Mouse (Mus musculus): ENCODE results near the gene Six3. TPM values are rescaled to one million over a fixed set of nuclear protein-coding genes. Genes with fewer than 3 reads are reported as not detected.

Gene Six3
- not detected in 2 replicates for polyA plus RNA-seq (2015; fragmentation: Nextera tagmentation; extraction: Ambion mirVana)

DNA sequence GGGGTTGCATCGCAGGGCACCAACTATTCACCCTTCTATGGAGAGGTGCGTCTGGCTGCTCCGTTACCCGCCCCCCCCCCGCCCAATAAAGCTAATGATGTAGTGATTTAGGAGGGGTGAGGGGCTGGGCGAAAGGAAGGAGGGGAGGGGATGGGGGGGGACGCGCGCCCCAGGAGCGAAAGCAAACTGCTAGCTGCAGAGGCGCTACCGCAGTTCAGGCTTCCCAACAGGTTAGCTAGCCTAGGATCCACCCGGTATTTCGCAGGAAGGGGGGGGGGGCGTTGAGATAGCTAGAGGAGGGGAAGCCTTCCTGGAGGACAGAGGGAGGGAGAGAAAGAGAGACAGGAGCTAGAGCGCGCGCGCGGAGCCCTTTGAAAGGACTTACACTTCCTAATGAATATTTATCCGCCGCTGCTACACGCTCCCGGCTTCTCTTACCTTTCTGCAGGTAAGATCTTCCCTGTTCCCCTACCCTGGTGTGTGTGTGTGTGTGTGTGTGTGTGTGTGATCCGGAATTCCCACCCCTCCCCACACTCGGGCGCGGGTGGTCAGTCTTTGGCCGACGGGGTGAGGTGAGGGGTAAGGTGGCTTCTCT lies at the start of gene Six3:
Gene Six3, plus strand, starts transcription at position 343 of the 595 bp plus-strand sequence.
- no peak for ATAC-seq (ENCODE audit: low FRiP score)
- no peak within 1 kb of the TSS for H3K9ac ChIP-seq (replicated peaks)
- peaks cover 17% of the 10 kb centered on the region for H3K4me1 ChIP-seq
- peaks cover 100% of the 10 kb centered on the region for H3K27me3 ChIP-seq (replicated peaks)
- H3K9me3 ChIP-seq (replicated peaks) = no peaks in the 10 kb centered on the region
- H3K4me2 ChIP-seq = no peak within 1 kb of the TSS
- H3K36me3 ChIP-seq = no peaks in the 10 kb centered on the region
- no peak within 1 kb of the TSS for H3K4me3 ChIP-seq (replicated peaks)
- H3K27ac ChIP-seq (replicated peaks) = no peak within 1 kb of the TSS
- under 1% methylated on average over 27 of the region's 30 CpGs for WGBS

DNA sequence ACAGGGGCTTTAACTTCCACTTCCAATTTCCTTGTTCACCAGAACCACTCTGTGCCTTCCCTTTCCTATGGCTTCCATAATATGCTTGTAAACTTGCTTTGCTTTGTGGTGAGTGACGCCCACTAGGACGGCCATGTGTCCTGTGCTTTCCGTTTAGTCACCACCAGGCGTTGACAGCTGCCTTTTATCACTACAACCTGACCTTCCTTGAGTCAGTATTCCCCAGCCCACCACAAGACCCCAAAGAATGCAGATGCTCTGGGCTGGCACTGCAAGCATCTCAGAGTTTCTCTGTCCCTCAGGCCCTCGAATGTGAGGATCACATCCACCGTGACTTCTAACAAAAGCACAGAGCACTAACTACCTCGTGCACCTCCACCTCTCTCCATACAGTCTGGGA lies 49.3 kb upstream of the Six3 start:
- Histone ChIP-seq H3K36me3 (no peaks in the 10 kb centered on the region), H3K9ac (replicated peaks) (no peak overlapping the region), H3K27me3 (replicated peaks) (0 out of 2 replicates have a peak, but pooled peaks cover 9% of the 10 kb centered on the region), H3K4me1 (peaks cover 7% of the 10 kb centered on the region), H3K27ac (replicated peaks) (no peak overlapping the region), H3K4me3 (replicated peaks) (no peak overlapping the region), H3K4me2 (no peak overlapping the region), H3K9me3 (replicated peaks) (peaks cover 4% of the 10 kb centered on the region; the same call in 1 of the 2 replicates)
- no peak for ATAC-seq (ENCODE audit: low FRiP score)
- WGBS = 72% methylated on average over 7 of the region's 7 CpGs

GRCm38 (mm10) chr17:85574023-85574422 lies 39.4 kb upstream of the Six3 start:
- ATAC-seq (ENCODE audit: low FRiP score) = no peak
- Histone ChIP-seq H3K4me1 (peaks cover 5% of the 10 kb centered on the region; the same call in 1 of the 2 replicates), H3K9me3 (replicated peaks) (no peaks in the 10 kb centered on the region), H3K4me2 (no peak overlapping the region), H3K9ac (replicated peaks) (no peak overlapping the region), H3K4me3 (replicated peaks) (no peak overlapping the region), H3K27me3 (replicated peaks) (peaks cover 3% of the 10 kb centered on the region; the same call in 1 of the 2 replicates), H3K36me3 (no peaks in the 10 kb centered on the region), H3K27ac (replicated peaks) (no peak overlapping the region)
- 93% methylated on average over 3 of the region's 3 CpGs for WGBS

GRCm38 (mm10) chr17:85578290-85578689 lies 35.1 kb upstream of the Six3 start:
- 76% methylated on average over 5 of the region's 5 CpGs for WGBS
- Histone ChIP-seq H3K9me3 (replicated peaks) (no peaks in the 10 kb centered on the region), H3K4me1 (no peaks in the 10 kb centered on the region), H3K36me3 (no peaks in the 10 kb centered on the region), H3K27me3 (replicated peaks) (peaks cover 3% of the 10 kb centered on the region; the same call in 1 of the 2 replicates), H3K9ac (replicated peaks) (no peak overlapping the region), H3K27ac (replicated peaks) (no peak overlapping the region), H3K4me3 (replicated peaks) (no peak overlapping the region), H3K4me2 (no peak overlapping the region)
- no peak for ATAC-seq (ENCODE audit: low FRiP score)

GRCm38 (mm10) chr17:85579350-85579749 lies 34.1 kb upstream of the Six3 start:
- Histone ChIP-seq H3K4me2 (no peak overlapping the region), H3K9me3 (replicated peaks) (no peaks in the 10 kb centered on the region)

GRCm38 (mm10) chr17:85580221-85580620 lies 33.2 kb upstream of the Six3 start:
- Histone ChIP-seq H3K4me2 (no peak overlapping the region), H3K36me3 (no peaks in the 10 kb centered on the region), H3K27ac (replicated peaks) (no peak overlapping the region), H3K9me3 (replicated peaks) (no peaks in the 10 kb centered on the region), H3K4me3 (replicated peaks) (no peak overlapping the region), H3K27me3 (replicated peaks) (no peaks in the 10 kb centered on the region; the same call in 1 of the 2 replicates), H3K9ac (replicated peaks) (no peak overlapping the region), H3K4me1 (no peaks in the 10 kb centered on the region)
- ATAC-seq (ENCODE audit: low FRiP score) = no peak
- WGBS = 87% methylated on average over 6 of the region's 6 CpGs

More at GRCm38 (mm10) chr17:85579350-85579749, 34.1 kb upstream of the Six3 start:
- ATAC-seq (ENCODE audit: low FRiP score) = no peak
- Histone ChIP-seq H3K27ac (replicated peaks) (no peak overlapping the region), H3K36me3 (no peaks in the 10 kb centered on the region), H3K9ac (replicated peaks) (no peak overlapping the region), H3K27me3 (replicated peaks) (no peaks in the 10 kb centered on the region; the same call in 1 of the 2 replicates), H3K4me1 (no peaks in the 10 kb centered on the region), H3K4me3 (replicated peaks) (no peak overlapping the region)
- WGBS = 89% methylated on average over 10 of the region's 10 CpGs

- Histone ChIP-seq H3K4me3 (replicated peaks) (no peak overlapping the region), H3K9ac (replicated peaks) (no peak overlapping the region), H3K27ac (replicated peaks) (no peak overlapping the region), H3K4me1 (no peaks in the 10 kb centered on the region), H3K4me2 (no peak overlapping the region), H3K27me3 (replicated peaks) (no peaks in the 10 kb centered on the region), H3K9me3 (replicated peaks) (no peaks in the 10 kb centered on the region), H3K36me3 (no peaks in the 10 kb centered on the region)
- no peak for ATAC-seq (ENCODE audit: low FRiP score)
- WGBS = 88% methylated on average over 4 of the region's 4 CpGs
These were observed 29.2 kb upstream of the Six3 start for GRCm38 (mm10) chr17:85584170-85584569.

GRCm38 (mm10) chr17:85584573-85584972 lies 28.8 kb upstream of the Six3 start:
- no peak for ATAC-seq (ENCODE audit: low FRiP score)
- Histone ChIP-seq H3K4me2 (no peak overlapping the region), H3K4me1 (no peaks in the 10 kb centered on the region), H3K36me3 (no peaks in the 10 kb centered on the region), H3K9ac (replicated peaks) (no peak overlapping the region), H3K27me3 (replicated peaks) (no peaks in the 10 kb centered on the region), H3K9me3 (replicated peaks) (no peaks in the 10 kb centered on the region), H3K4me3 (replicated peaks) (no peak overlapping the region), H3K27ac (replicated peaks) (no peak overlapping the region)
- WGBS = 69% methylated on average over 7 of the region's 7 CpGs

DNA sequence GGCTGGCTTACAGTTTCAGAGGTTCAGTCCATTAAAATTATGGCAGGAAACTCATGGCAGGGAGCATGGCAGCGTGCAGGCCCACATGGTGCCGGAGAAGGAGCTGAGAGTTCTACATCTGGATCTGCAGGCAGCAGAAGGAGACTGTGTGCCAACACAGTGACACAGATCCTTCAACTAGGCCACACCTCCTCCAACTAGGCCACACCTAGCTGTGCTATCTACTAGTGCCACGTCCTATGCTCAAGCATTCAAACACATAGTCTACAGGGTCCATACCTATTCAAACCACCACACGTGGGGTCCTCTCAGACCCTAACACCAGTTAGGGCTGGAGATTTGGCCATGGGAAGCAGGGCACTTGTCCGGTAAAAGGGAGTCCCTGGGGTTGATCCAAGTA lies 27.6 kb upstream of the Six3 start:
- Histone ChIP-seq H3K4me3 (replicated peaks) (no peak overlapping the region), H3K27me3 (replicated peaks) (no peaks in the 10 kb centered on the region), H3K36me3 (no peaks in the 10 kb centered on the region), H3K9me3 (replicated peaks) (peaks cover under 1% of the 10 kb centered on the region; the same call in 1 of the 2 replicates), H3K4me2 (no peak overlapping the region), H3K4me1 (no peaks in the 10 kb centered on the region), H3K27ac (replicated peaks) (no peak overlapping the region), H3K9ac (replicated peaks) (no peak overlapping the region)
- no peak for ATAC-seq (ENCODE audit: low FRiP score)
- WGBS = 89% methylated on average over 5 of the region's 5 CpGs

- H3K9me3 ChIP-seq (replicated peaks) = peaks cover 5% of the 10 kb centered on the region; the same call in 1 of the 2 replicates
- no peak overlapping the region for H3K4me2 ChIP-seq
- no peak for ATAC-seq (ENCODE audit: low FRiP score)
- no peak overlapping the region for H3K27ac ChIP-seq (replicated peaks)
- no peaks in the 10 kb centered on the region for H3K36me3 ChIP-seq
- H3K4me3 ChIP-seq (replicated peaks) = no peak overlapping the region
- peaks cover 10% of the 10 kb centered on the region; the same call in 1 of the 2 replicates for H3K27me3 ChIP-seq (replicated peaks)
- no peak overlapping the region for H3K9ac ChIP-seq (replicated peaks)
- 60% methylated on average over 6 of the region's 6 CpGs for WGBS
- H3K4me1 ChIP-seq = no peaks in the 10 kb centered on the region
These were observed 21.4 kb upstream of the Six3 start for GRCm38 (mm10) chr17:85591976-85592375.

DNA sequence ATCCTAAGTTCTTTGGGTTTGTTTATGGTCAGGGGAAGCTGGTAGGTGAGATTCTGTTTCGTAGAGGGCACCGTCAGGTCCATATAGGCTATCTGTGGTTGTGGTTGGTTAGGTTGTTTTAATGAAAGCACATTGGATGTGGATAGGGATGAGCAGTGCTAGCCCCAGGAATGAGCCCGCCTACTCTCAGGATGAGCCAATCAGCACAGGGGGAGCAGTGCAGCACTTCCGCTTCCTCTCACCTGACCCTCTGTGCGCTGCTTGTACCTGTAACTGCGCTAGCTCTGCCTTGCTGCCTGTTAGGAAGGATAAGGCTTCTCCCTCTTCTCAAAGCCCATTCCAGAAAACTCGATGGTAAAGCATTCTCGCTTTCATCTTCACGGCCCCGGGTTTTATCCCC lies 17.6 kb upstream of the Six3 start:
- H3K4me3 ChIP-seq (replicated peaks) = no peak overlapping the region
- H3K36me3 ChIP-seq = no peaks in the 10 kb centered on the region
- 70% methylated on average over 10 of the region's 10 CpGs for WGBS
- no peak for ATAC-seq (ENCODE audit: low FRiP score)
- H3K4me1 ChIP-seq = no peaks in the 10 kb centered on the region
- no peak overlapping the region for H3K4me2 ChIP-seq
- H3K27me3 ChIP-seq (replicated peaks) = peaks cover 21% of the 10 kb centered on the region
- H3K27ac ChIP-seq (replicated peaks) = no peak overlapping the region
- H3K9ac ChIP-seq (replicated peaks) = no peak overlapping the region
- H3K9me3 ChIP-seq (replicated peaks) = peaks cover 4% of the 10 kb centered on the region; the same call in 1 of the 2 replicates

DNA sequence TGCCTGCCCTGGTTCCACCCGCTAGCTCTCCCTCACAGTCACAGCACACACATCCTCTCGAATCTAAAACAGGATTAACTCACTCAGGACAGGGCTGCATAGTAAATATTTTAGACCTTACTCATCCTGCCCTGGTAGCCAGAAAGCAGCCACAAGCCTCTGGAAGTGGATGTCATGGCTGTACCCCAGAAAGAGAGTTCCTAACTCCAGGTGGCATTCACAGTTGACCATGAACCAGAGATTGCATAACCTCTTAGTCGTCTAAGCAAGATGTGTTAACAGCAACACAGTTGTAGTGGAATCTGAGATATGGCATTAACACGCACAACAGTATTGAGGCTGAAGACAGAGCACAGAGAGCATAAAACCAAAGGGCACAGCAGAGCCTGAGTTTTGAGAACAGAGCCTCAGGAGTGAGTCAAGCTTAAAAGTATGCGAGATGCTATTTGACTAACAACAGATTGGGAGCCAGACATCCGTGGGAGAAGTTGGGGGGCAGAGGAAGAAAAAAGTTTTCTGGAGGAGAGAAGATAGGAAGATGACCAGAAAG lies 17.0 kb upstream of the Six3 start:
- 63% methylated on average over 6 of the region's 6 CpGs for WGBS
- no peak for ATAC-seq (ENCODE audit: low FRiP score)

More for the DNA sequence above, 17.0 kb upstream of the Six3 start:
- Histone ChIP-seq H3K9ac (replicated peaks) (no peak overlapping the region), H3K27me3 (replicated peaks) (peaks cover 25% of the 10 kb centered on the region), H3K4me3 (replicated peaks) (no peak overlapping the region), H3K4me1 (no peaks in the 10 kb centered on the region), H3K9me3 (replicated peaks) (no peaks in the 10 kb centered on the region), H3K27ac (replicated peaks) (no peak overlapping the region), H3K4me2 (no peak overlapping the region), H3K36me3 (no peaks in the 10 kb centered on the region)
